Mouse (Mus musculus): Measurements from ENCODE around the gene Rab11a.
"Not testable (repeated sequence)": the region's sequence is repeated elsewhere in the genome, so short reads cannot be mapped to it uniquely, and the experiment has no call there.

Rab11a gene

GRCm38 (mm10) chr9:64742453-64742852, 4.9 kb upstream of the Rab11a start:
- DNase-seq: no peak

DNA sequence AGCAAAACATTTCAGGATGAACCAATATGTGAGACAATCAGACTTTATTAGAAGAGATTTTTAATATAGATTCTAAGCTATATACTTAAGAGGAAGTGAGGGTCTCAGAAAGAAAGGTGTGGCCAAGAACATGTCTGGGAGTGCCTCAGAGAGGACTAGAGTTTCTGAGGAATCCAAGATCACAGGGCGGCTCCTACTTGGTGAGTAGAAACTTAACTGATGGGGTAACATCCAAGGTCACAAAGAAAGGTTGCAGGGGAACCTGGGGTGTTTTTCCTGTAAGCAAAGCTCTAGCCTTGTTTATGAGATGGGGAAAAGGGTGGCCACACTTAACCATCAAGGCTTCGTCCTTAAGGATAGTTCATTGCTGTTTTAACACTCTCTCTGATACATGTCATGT, 1.4 kb upstream of the Rab11a start:
- no peak for DNase-seq

DNA sequence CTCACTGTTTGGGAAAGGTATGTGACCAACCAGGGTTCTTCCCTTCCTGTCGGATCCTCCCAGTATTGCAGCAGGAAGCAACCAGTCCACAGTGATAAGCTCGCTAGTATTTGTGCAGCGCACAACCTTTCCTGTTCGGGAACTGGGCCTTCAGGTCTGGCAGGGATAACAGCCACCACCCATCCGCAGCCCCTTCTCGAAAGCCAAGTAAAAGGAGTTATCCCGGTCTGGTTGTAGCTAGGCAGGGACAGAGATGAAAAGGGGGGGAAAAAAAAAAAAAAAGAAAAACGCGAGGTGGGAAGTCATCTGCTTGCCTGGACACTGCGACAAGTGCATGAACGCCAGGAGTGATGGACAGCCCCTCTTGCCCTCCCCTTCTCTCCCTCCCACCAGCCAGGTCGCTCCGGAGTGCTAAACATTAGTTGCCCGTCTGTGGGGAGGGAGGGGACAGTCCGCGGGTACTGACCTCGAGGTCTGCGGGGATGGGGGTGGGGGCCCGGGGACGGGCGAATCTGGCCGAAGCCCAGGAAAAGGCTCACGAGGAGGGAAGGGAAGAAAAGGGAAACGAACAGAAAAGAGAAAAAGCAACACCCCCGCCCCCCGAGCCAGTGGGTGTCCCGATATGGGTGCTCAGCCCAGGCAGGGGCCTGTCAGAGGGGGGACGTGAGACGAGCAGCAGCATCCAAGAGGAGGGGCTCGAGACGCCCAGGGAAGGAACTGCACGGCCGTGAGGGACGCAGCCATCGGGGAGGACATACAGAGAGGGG, 736 bp downstream of the Rab11a start:
- peak; percentile 59 to 64 for DNase-seq

GRCm38 (mm10) chr9:64736076-64736638, 1.4 kb downstream of the Rab11a start:
- DNase-seq: no peak

GRCm38 (mm10) chr9:64734992-64735391, 2.6 kb downstream of the Rab11a start:
- DNase-seq: not testable (repeated sequence)

GRCm38 (mm10) chr9:64734166-64734565, 3.4 kb downstream of the Rab11a start:
- no peak for DNase-seq

- no peak for DNase-seq
Measured at GRCm38 (mm10) chr9:64731029-64731560, 6.5 kb downstream of the Rab11a start.

DNA sequence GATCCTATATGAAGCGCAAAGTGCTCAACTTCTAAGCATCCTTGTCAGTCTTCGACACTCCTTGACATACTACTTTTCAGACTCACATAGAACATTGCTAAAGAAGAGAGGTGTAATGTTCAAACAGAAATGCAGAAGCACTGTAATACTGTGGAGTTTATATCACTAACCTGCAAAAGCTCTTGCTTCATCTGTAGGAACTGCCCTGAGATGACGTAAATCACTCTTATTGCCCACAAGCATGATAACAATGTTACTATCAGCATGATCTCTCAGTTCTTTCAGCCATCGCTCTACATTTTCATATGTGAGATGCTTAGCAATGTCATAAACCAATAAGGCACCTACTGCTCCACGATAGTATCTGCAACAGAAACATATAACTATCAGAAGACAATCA, 11.1 kb downstream of the Rab11a start:
- no peak for DNase-seq

DNA sequence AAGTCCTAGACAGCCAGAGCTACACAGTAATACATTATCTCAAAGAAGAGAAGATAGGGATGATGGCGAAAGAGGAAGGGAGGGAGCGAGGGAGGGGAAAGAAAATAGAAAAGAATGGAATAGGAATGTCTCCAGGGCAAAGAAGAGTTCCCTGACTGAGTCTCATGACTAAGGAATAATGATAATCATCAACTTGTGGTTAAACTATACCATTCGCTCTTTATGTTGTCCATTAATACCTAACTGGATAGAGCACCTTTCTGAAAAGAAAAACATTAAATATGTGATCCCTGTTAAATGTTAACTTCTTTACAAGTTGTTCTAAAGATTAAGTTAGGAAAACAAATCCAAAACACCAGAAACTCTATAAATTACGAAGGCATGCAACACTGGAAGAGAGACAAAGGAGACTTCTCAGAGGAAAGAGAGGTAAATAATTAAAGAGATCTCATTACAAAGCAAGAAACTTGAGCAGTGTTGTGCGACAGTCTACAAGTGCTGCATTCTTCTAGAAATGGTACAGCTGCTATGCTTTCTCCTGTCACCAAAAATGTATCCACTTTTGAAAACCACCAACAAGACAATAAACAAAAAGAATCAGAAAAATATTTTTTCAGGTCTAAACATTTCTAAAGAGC, 17.9 kb downstream of the Rab11a start:
- DNase-seq: no peak

DNA sequence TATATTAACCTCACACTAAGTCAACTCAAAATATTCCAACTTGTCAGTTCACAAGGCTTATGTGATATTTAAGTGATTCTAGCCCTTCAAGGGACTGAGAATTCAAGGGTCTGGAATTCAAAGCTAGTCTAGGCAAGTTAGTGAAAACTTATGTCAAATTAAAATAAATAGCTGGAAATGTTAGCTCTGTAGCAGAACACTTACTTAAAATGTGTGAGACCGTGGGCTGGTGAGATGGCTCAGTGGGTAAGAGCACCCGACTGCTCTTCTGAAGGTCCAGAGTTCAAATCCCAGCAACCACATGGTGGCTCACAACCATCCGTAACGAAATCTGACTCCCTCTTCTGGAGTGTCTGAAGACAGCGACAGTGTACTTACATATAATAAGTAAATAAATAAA, 27.3 kb downstream of the Rab11a start:
- DNase-seq: not testable (repeated sequence)

DNA sequence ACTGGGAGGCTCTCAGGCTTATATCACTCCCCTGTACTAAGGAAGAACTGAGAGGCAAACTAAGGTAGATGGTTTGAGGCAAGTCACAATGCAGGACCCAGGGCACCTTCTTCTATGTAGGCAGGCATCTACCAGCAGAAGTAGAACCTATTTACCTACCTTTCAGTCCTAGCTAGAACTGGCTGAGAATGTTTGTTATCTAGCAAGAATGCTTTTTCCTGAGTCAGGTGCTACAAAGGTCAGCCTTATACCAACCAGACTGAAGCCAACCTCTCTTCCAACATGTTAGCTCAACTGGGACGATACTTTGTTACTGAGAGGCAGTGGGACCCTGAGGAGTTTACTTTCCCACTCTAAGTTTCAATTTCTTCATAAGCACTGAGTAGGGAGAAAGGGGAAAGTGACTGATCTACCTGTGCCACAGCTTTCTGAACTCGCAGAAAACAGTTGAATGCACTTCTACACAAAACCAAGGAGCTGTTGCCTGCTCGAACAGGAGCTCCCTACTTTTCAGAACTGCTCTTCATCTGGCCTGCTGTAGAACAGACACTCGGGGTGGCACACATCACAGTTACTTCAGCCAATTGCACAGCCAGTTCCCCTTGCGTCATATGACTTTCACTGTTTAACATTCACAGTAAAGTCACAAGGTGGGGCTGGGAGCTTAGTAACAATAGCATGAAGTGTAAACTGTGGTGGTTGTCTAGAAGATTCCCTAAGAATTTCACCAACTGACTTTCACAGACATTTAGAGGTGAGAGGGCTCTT, 33.3 kb downstream of the Rab11a start:
- DNase-seq: no peak

- no peak for DNase-seq
Measured at GRCm38 (mm10) chr9:64703420-64703965, 34.1 kb downstream of the Rab11a start.

GRCm38 (mm10) chr9:64702937-64703336, 34.6 kb downstream of the Rab11a start:
- no peak for DNase-seq

DNA sequence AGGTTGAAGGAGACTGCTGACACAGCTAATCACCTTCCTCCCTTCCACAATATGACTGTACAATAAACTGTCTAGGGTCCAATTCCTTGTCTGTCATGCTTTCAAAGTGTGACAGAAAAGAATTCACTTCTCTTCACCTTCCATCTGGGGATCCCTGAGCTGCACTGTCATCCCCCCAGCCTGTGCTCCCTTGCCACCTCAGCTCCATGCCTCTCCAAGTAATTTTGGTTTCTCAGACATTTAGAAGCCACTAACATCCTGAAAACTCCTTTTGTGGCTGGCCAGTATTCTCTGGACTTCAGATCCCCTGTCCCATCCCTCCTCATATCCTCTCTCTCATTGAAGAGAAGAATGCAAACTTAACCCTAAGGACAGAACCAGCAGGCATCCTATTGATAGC, 35.2 kb downstream of the Rab11a start:
- no peak for DNase-seq

DNA sequence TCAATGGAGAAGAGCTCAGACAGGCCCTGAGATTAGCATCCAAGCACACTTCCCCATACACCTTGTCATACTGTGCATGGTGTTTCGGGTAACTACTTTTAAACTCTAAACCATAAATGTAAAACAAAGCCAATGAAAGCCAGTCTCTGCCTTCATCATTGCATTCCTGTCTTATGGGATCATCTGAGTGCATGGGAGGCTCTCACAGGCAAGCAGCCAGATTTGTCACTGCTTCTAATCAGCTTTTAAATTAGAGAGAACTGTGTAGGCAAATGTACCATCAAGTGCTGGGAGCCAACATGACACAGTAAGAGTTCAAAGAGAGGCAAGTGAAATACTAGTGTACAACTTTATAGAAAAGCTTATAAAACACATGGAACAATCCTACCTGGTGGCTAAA, 35.9 kb downstream of the Rab11a start:
- no peak for DNase-seq

DNA sequence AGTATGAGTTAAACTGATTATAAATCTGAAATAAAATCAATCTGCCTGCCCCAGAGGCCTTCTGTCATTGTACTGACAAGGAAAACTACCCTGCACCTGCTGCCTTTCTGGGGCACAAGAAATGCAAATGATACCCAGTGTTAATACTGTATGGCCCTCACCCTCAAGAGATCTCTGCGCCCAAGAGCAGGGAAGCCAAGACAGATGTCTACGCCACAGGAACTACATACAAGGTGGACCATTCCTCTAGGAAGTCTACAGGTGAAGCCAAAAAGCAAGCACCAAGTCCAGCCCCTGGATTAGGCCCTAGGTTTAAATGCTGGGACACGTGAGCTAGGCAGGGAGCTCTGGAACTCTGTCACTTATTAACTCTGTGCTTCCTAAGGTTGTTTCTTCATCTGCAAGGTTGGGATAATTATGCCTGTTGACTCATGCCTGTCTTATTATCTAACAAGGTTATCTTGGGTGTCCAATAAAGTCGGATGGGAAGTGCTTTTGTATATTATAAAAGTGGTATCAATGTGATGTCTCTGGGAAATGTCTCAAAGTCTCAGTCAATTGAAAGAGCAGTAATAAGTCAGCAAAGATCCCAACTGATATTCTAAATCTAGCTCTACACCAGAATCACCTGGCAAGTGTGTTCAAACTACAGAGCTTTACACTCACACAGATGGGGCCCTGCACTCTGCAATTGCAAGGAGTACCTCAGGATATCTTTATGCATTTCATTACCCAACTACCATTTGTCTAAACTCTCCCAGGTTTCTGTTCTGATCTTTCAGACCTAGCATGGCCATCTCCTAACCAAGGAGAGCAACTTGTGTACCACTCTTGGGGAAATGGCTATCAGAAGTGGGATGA, 36.9 kb downstream of the Rab11a start:
- DNase-seq: no peak

DNA sequence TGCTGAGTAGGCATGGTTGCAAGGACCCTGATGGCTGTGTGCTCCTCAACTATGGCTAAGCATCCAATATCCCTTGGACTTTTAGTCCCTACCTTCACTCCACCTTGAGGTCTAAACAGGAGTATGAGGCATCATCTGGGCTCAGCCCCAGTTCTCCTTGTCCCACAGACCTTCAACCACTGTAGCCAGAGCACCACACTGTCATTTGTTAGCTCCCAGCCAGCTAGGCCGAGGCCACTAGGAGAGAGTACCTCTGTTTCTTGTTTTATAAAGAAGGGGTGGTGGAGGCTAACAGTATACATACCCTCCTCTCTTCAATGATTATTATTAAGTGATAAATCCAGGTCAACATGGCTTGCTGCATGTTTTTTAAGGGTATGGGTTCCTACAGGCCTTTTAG, 39.0 kb downstream of the Rab11a start:
- no peak for DNase-seq

DNA sequence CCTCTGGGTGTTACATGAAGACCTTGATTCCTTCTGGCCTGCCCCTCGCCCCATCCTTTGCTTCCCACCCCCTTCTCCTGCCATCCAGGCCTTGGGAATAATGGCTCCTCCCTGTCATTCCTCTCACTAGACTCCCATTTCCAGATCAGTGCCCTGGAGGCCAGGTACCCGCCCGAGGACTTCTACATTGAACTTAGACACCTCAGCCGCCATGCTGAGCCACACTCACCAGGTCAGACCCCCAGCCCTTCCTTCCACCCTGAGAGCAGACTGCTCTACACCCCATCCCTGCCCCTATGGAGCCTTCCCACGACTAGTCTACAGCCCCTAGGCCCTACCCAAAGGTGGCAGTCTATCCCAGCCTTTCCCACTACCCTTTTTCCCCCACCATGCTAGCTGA, 39.9 kb downstream of the Rab11a start:
- DNase-seq: no peak

DNA sequence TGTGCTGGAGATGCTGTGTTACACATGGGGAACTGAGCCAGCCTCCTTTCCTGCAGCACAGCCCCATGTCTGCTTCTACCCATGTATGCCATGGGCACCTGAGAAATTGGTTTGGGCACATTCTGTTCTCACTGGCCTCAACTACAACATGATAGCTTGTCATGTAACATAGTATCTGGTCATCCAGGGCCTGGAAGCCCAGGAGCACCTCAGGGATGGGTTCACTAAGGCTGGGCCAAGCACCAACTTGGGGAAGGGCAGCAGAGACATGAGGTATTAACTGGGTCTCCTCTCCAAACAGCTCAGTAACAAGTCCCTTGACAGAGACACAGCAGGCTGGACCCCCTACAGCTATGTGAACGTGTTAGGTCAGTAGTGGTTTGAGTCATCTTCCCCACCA, 40.6 kb downstream of the Rab11a start:
- DNase-seq: no peak

GRCm38 (mm10) chr9:64696404-64696803, 41.2 kb downstream of the Rab11a start:
- DNase-seq: no peak

DNA sequence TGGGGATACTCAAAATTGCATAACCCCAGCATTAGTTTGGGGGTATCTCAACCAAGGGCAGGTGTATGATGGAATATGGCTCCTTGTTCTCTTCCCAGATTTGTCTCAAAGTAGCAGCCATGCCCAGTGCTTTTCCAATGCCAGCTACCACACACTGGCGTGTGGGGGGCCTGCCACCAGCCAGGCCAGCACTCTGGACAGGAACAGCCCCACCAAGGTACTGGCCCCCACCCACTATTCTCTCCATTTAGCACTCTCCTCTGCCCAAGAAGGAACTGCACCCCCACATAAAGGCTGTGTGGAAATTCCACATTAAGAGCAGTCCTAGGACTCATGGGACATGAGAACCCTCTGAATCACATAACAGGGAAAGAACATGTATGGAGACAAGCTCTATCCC, 42.3 kb downstream of the Rab11a start:
- DNase-seq: no peak

DNA sequence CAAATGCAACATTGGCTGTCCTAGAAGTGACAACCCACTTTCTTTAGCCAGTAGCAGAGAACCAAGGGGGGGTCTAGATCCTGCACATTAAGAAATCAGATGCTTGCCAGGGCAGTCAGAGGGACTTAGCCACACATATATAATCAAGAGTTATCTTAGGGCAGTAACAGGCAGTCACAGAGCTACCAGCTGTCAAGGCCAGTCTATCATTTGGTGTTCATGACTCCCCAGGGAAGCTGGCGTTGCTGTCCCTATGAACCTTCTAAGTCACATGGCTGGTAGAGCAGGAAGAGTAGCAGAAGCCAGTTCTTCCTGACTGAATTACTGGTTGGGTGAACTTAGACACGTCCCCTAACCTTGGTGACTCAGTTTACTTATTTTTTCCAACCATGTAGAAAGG, 44.5 kb downstream of the Rab11a start:
- DNase-seq: no peak

All from cerebellum, postnatal 25 days (tissue).